Mouse (Mus musculus): ENCODE data around the gene Olfr978.
"Not testable (repeated sequence)": the region's sequence is repeated elsewhere in the genome, so short reads cannot be mapped to it uniquely, and the experiment has no call there.

Olfr978 gene

DNA sequence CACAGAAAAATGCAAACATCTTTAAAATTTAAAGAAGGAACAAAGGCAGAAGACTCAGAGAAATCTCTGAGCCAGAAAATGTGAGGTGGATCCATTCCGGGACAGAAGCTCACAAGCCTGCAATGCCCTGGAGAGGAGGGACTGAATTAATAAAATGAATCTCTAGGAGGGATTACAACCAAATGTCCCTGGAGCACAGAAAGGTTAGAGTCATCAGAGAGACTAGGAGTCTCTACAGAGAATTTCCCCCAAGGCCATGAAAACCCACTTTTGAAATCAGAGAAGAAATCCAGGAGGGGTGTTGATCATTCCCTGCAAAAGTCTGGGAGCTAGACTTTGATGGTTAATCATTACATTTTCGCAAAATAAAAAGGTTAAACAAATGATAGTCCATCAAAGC is at the start of gene Olfr978:
Gene Olfr978, plus strand, starts transcription at position 301 of the 400 bp plus-strand sequence.
- no peak for DNase-seq

DNA sequence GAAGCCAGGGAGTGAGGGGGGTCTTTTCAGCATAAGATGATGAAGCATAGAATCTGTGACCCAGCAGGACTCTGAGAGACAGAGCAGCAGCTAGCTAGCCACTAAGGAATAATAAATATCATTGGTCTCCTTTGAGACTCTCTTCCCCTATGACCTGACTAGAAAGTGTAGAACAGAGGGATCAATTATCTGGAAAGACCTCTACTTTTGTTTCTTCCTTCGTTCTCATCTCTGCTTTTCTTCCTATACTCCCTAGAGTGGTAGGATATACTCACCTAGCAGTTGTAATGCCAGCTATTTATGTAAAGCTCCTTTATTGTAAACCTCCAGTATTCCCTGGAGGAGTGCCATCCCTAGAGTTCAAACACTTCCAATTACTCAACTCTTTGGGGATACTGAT is 40.0 kb upstream of the Olfr978 start, which contains the start of gene Olfr975:
Gene Olfr975, minus strand, starts transcription at position 101 of the 400 bp plus-strand sequence.
- DNase-seq, result no peak

GRCm38 (mm10) chr9:39961033-39961432 is 30.9 kb upstream of the Olfr978 start, which contains the start of gene Olfr976:
Gene Olfr976, minus strand, starts transcription at chr9:39961133.
- not testable (repeated sequence) for DNase-seq

GRCm38 (mm10) chr9:39976581-39977145 is 15.2 kb upstream of the Olfr978 start:
- DNase-seq, result not testable (repeated sequence)

DNA sequence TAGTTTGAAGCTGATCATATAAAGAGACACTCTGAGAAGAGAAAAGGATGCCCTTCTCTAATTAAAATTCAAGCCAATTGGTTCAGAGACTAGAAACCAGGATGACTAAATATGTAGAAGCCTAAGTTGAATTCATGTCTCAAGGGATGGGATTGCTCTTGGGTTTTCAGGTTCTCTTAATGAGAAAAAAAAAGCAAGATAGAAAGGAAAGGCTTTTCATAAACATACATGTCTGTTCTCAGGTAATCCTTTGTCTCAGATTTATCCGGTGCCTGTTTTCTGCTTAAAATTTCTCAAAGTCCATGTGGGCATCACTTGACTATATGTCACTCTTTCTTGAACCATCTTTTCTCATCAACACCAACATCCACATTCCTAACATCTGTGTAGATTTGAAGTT is 11.5 kb downstream of the Olfr978 start, which contains the start of gene Olfr979:
Gene Olfr979, minus strand, starts transcription at position 101 of the 400 bp plus-strand sequence.
- DNase-seq, result no peak

GRCm38 (mm10) chr9:40009482-40009881 is 17.6 kb downstream of the Olfr978 start, which contains the start of gene Olfr980:
Gene Olfr980, minus strand, starts transcription at chr9:40009582.
- no peak for DNase-seq

- no peak for DNase-seq
Measured at GRCm38 (mm10) chr9:40021164-40021563, 29.3 kb downstream of the Olfr978 start, which contains the start of gene Olfr981. Gene Olfr981, plus strand, starts transcription at chr9:40021464.

Measured in lung, postnatal 14 days (tissue).